Mouse (Mus musculus) left cerebral cortex, adult 2 months (tissue): Measurements from ENCODE around the gene Mif4gd. TPM values are rescaled to one million over a fixed set of nuclear protein-coding genes. Genes with fewer than 3 reads are reported as not detected.
A peak's percentile ranks its signal among the peaks of the same experiment; 100 is the strongest.

Source experiments
- DNase-seq, 2 experiments: peaks; one replicate each; pipeline ENCODE4 v3.0.0; 2021 to 2022; ENCODE audit warnings: low spot score in 2 of 2, mixed read lengths in 1 of 2; ENCODE audit errors: extremely low spot score in 1 of 2
- H3K27ac ChIP-seq: fragments of 200-600 bp; 2 replicates; pipeline ENCODE4 v1.8.1; 2022
- H3K4me3 ChIP-seq: fragments of 200-600 bp; 2 replicates; pipeline ENCODE4 v1.8.1; 2022
- CTCF ChIP-seq: fragments of 200-600 bp; IDR thresholded peaks from 2 replicates; pipeline ENCODE4 v1.8.1; 2022; ENCODE audit warnings: antibody characterized with exemption, mild to moderate bottlenecking, moderate library complexity
- intact Hi-C: fragments of 180-260 bp; cut with DNase I; formaldehyde crosslinking; loops from one replicate; pipeline ENCODE4 v1.15.1; 2025
- total RNA-seq, 2 experiments: library from RNA; stranded (reverse); gene quantifications; 2 replicates each; pipeline ENCODE4 v1.2.3; 2021

Gene Mif4gd
- total RNA-seq, 2 experiments from 2014 or later: 15.6 to 16.0 TPM

DNA sequence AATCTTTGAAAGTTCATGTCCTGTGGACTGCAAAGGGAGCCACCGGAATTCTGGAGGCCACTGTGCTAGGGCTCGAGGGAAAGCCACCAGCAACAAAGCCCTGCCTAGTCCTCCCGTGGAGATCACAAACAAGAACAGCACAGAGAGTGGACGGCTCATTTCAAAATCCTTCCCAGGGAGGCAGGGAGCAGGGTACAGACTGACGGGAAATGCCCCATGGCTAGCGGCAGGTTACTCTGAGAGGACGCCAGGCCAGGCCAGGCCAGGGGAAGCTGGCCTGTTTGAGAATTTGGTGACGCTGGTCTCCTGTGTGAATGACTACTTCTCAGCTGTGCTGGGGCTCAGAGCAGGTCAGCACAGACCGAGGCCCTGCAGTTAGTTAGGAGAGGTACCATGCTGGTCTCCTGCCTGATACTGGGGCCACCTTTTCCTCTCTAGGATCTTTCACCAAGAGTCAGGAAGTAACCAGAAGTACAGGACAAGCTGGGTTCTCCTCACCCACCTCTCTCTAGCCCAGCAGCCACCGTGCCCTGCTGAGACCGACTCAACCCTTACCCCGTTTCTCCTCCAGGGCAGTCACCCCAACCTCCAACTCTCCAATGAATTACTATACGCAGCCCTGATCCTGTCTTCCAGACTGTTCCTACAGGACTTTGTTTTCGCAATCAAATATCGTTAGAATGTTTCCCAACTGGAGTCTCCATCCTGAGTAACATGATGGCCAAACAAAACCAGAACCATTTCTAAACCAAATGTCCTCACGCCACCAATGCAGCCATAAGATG is 6.2 kb upstream of the Mif4gd start:
- H3K27ac ChIP-seq: no peak overlapping the region
- TF ChIP-seq CTCF: no peak
- intact Hi-C loops: no loop called here
- no peak for DNase-seq
- no peak overlapping the region for H3K4me3 ChIP-seq

GRCm38 (mm10) chr11:115618001-115618400 is 5.2 kb upstream of the Mif4gd start:
- no peak for TF ChIP-seq CTCF
- DNase-seq: no peak
- intact Hi-C loops: no loop called here
- Histone ChIP-seq H3K27ac (no peak overlapping the region), H3K4me3 (no peak overlapping the region)

DNA sequence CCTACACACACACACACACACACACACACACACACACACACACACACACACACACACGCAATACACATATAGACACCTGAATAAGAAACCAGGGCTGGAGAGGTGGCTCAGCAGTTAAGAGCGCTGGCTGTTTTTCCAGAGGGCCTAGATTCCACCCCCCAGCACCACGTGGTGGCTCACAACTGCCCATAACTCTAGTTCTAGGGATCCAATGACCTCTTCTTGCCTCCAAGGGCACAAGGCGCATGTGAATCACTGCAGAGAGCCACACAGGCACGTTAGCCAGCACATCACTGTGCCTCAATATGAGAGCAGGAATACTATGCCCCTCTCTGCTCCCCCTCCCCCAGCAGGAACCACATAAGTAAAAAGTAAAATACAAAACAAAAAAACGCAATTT is 4.1 kb upstream of the Mif4gd start:
- TF ChIP-seq CTCF: no peak
- H3K27ac ChIP-seq: no peak overlapping the region
- intact Hi-C loops: no loop called here

DNA sequence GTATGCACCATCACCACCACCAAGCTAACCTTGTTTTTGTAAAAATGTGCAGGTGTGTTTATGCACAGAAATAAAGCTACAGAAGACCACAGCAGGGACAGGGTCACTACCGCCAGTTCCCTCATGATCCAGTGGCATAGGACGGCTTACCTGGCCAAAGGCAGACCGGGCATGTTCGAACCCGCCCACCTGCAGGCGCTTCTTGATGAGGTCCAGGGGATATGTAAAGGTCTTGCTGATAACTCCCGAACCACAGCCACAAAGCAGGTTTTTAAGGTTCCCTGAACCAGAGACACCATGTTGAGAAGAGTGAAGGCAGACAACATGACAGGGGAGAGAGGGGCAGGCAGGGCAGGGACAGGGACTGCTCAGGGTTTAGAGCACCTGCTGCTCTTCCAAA is 3.6 kb upstream of the Mif4gd start:
- intact Hi-C loops: no loop called here
- no peak for TF ChIP-seq CTCF
- H3K27ac ChIP-seq: no peak overlapping the region
- H3K4me3 ChIP-seq: no peak overlapping the region
- DNase-seq: no peak

More for the DNA sequence above, 4.1 kb upstream of the Mif4gd start:
- no peak for DNase-seq
- no peak overlapping the region for H3K4me3 ChIP-seq

DNA sequence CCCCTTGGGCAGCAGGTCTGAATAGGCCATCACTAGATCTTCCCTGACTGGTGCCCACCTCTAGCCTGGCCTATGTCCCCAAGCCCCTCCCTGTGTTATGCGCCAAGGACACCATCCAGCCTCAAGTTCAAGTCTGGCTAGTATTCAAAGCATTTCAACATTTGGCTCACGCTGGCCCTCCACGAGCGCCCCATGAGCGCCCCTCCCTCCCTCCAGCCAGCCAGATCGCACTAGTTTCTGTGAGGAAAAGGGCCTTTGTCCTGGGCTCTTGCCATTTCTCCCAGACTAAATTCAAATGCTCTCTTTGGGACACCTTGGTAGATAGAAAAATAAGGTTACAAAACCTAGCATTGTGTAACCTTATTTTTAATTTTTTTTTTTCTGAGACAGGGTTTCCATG is 3.1 kb upstream of the Mif4gd start:
- Histone ChIP-seq H3K27ac (no peak overlapping the region), H3K4me3 (no peak overlapping the region)
- no peak for DNase-seq
- intact Hi-C loops: no loop called here
- TF ChIP-seq CTCF: no peak

- TF ChIP-seq CTCF: no peak
- no peak overlapping the region for H3K4me3 ChIP-seq
Measured at GRCm38 (mm10) chr11:115615108-115615825, 2.5 kb upstream of the Mif4gd start.

DNA sequence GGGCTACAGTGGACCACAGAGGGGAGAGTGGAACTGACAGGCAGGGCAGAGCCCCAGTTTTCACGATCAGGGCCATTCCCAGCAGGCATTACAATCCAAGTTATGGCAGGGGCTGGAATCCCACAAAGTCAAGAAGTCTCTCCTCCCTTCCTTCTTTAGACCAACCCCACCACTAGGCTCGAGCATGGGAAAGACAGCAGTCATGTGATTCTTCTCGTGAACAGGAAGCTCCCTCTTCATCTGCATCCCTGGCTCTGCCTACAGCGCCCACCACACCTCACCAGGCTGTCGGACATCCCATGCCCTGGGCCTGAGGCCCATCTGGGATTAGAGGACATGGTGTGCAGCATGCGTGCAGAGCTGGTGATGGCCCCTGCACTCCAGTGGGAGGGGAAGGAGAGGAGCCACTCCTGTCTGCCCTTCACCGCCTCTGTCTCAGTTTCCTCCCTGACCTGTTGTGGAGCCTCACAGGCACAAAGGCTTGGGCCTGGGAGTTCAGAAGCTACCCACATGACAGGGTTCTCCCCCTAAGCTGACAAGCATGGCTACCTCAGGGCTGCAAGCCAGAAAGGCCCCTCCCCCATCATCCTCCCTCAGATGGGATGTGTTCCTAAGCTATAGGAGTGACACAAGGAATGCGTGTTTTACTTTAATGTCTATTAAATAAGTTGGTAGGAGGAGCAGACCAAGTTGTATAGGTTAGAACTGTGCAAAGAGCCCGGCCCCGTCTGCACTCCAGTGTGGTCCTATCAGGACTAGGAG is 1.8 kb upstream of the Mif4gd start:
- no peak for DNase-seq
- Histone ChIP-seq H3K27ac (no peak overlapping the region), H3K4me3 (no peak overlapping the region)
- intact Hi-C loops: no loop called here
- TF ChIP-seq CTCF: no peak

More at GRCm38 (mm10) chr11:115615108-115615825, 2.5 kb upstream of the Mif4gd start:
- H3K27ac ChIP-seq: no peak overlapping the region
- intact Hi-C loops: no loop called here
- no peak for DNase-seq

GRCm38 (mm10) chr11:115613138-115613945 is 573 bp upstream of the Mif4gd start:
- Histone ChIP-seq H3K27ac (peak overlapping the region; percentile 97), H3K4me3 (peak overlapping the region; percentile 80)
- intact Hi-C loops: no loop called here

GRCm38 (mm10) chr11:115612059-115612409 is 735 bp downstream of the Mif4gd start:
- H3K27ac ChIP-seq: peak overlapping the region; percentile 88
- intact Hi-C loops: no loop called here
- peak; percentile 54 to 59 for DNase-seq
- peak overlapping the region; percentile 80 for H3K4me3 ChIP-seq
- TF ChIP-seq CTCF: no peak; the same call in 1 of the 2 replicates

More at GRCm38 (mm10) chr11:115613138-115613945, 573 bp upstream of the Mif4gd start:
- no peak for TF ChIP-seq CTCF
- DNase-seq: no peak

GRCm38 (mm10) chr11:115611173-115611572 is 1.6 kb downstream of the Mif4gd start:
- no peak for TF ChIP-seq CTCF
- no peak for DNase-seq
- Histone ChIP-seq H3K4me3 (no peak overlapping the region), H3K27ac (no peak overlapping the region)
- intact Hi-C loops: no loop called here

DNA sequence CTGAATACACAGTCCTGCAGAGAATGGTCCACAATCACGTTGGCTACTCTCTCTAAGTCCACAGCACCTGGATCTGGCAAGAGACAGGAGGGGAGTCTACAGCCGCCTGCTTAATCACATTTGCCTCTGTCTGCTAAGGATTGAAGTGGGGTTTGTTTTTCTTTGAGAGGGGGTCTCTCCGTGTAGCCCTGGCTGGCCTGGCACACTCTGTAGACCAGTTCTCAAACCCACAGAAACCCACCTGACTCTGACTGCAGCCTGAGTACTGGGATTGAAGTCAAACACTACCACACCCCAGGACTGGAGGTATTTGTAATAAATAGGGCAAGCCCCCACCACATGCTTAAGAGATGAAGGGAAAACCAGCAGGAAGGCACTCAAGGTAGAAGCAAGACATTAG is 3.2 kb downstream of the Mif4gd start:
- no peak overlapping the region for H3K27ac ChIP-seq
- H3K4me3 ChIP-seq: no peak overlapping the region
- no peak for TF ChIP-seq CTCF
- intact Hi-C loops: no loop called here
- no peak for DNase-seq
